Mouse (Mus musculus) adrenal gland, adult 8-10 months (tissue): ENCODE results near the gene St7. TPM values are rescaled to one million over a fixed set of nuclear protein-coding genes. Genes with fewer than 3 reads are reported as not detected.
A peak's percentile ranks its signal among the peaks of the same experiment; 100 is the strongest.

ENCODE experiments used
- DNase-seq: peaks from one replicate; pipeline ENCODE4 v3.0.0; 2022
- total RNA-seq, 4 experiments: library from RNA; stranded (reverse); gene quantifications; 2 replicates each; pipeline ENCODE4 v1.2.4; 2022

The St7 gene
- total RNA-seq, 4 experiments from 2014 or later = 24.7 to 32.7 (median 30.4) TPM

DNA sequence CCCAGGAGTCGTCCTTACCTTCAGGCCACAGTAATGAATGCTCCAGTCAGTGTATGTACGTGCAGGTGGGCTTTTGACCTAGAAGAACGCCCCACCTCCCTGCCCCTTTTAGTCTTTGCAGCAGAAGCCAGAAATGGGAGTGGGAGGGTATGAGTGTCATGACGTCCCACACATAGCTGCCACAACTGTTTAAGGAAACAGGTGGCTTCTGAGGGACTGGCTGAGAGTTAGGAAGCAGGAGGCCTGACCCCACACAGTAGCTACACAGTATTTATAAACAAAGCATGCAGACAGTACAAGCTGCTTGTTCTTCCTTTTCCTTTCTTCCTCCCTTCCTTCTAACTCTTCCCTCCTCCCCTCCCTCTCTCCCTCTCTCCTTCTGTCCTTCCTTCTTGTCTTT, 135.6 kb downstream of the St7 start:
- no peak for DNase-seq

DNA sequence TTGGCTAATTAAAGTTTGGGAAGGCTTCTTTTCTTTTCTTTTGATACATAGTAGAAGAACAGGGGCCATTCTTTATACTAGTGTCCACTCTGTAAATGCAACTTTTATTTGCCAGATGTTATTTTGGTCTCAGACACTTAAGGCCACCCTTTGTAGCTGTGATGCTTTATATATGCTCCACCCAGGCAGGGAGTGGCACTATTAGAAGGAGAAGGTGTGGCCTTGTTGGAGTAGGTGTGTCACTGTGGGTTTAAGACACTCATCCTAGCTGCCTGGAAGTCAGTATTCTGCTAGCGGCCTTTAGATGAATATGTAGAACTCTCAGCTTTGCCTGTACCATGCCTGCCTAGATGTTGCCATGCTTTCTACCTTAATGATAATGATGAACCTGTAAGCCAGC, 137.2 kb downstream of the St7 start:
- no peak for DNase-seq

DNA sequence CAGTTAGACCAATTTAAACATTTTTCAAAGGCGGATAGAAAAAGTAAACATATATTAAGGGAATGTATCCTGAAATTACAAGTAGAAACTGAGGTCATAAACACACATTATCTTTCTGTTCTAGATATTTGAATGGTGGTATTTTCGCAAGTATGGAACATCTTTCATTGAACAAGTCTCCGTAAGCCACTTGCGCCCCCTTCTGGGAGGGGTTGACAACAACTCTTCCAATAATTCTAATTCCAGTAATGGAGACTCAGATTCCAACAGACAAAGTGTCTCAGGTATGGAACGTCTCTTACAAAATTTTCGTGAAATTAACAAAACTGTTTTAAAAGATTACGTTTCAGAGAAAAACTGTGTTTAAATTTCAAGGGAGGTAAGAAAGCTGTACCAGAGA, 141.8 kb downstream of the St7 start:
- DNase-seq = peak; percentile 29

DNA sequence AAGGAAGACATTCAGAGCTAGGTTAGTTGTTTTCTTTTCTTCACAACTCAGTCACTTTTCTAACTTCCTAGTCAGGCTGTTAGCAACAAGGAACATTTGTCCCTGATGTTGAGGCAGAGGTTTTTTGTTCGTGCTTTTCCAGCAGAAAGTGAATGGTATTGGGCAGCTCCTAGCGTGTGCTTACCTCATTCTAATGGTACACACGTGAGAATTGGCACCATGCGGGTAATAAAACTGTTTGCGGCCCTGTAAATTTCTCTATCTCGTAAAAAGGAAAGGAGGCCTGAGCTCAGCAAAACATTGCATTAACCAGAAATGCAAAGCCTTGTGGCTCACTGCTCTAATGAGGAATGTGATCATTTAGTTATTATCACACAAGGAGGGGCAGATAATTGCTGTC, 143.0 kb downstream of the St7 start:
- DNase-seq = no peak

- no peak for DNase-seq
These were observed 144.9 kb downstream of the St7 start for GRCm38 (mm10) chr6:17837676-17838075.

DNA sequence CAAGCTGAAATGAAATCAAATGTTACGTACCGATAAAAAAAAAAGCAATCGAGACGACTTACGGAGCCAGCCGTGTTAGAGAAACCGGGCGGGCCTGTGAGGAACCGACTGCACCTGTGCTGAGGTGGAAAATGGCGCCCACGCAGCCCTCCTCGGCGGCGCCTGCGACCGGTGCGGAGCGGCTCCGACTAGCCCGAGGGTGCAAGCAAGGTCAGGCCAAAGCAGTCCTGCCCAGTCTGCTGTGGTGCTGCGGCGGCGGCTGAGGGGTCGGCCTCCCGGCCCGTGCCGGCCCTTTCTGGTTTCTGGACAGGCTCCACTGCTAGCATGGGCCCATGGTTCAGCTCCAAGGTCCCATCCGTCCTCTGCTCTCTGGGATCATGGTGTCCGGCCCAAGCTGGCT, 147.7 kb downstream of the St7 start:
- DNase-seq = no peak

DNA sequence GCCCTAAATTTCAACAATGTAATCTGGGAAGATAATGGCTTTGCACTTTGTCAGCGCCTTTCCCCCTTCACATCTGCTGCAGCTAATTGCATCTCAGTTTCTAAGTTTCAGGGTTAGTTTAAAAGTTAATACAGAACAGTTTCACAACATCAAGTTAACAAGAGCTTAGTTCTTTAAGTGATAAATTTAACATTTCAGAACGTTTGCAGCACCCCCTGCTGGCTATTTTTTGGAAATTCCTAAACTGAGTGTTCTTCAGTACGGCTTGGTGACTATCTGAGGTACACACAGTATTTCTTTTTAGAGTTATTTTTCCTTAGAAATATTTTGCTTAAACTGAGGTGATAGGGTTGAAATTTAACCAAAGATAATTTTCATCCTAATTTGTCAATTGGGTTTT, 150.0 kb downstream of the St7 start:
- DNase-seq = peak; percentile 7

DNA sequence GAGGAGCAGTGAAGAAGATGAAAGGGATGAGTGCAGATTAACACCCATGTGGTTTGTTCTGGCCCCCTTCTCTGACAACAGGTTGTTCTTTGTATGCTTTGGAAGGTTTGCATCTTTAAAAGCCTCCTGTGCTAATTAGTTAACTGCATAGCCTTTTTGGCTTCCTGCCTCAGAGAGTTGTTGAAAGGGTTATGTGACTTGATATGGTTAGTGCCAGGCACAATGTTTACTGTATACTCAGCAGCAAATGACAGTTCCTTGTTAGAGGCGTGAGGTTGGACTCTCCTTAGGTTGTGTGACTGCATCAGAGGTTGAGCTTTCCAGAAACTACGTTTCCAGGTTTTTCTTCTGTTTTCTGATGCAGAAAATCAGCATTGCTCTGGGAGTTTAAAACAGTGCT, 158.6 kb downstream of the St7 start:
- no peak for DNase-seq

GRCm38 (mm10) chr6:17853587-17854274, 161.0 kb downstream of the St7 start:
- no peak for DNase-seq

DNA sequence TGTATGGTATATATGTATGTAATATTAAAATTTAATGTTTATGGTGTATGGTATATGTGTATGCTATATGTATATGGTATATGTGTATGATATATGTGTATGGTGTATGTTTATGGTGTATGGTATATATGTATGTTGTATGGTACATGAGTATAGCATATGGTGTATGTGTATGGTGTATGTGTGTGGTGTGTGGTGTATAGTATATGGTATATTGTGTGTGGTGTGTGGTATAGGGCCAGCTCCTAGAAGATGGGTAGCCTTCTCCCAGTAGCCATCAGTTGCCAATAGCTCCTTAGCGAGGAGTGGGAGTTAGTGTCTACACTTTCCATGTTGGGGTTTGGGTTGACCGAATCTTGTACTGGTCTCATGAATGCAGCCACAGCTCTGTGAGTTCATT, 162.9 kb downstream of the St7 start:
- DNase-seq = no peak

DNA sequence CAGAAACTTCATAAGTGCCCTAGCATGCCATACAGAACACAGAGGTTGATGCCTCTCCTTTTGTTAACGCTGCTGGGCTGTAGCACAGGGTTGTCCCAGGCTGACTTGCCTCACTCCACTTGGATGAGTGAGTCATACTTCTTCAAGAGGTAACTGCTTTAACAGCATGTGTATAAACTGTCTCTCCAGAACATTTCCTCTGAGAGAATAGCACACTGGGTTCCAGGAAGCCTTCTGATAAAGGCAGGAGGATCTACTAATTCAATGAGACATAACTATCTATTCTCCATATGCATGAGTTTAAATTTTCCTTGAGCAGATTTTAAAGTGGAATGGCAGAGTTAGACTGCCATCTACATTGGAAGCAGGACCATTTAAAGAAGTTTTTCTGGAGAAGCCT, 166.8 kb downstream of the St7 start:
- DNase-seq = no peak

DNA sequence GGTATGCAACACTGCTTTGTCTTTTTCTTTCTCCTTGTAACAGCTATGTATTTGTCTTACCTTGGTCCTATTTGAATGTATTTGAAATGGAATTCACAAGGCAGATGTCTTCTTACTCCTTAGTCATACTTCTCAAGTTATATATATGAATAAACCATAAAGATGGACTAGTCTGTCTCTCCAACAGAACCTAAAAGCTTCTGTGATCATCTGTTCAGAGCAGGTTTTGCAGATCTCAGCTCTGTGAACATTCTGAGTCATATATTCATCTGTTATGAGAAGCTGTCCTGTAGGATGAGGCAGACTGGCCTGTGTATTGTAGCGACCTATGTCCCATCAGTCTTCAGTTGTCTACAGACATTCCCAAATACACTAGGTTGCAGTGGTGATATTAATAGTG, 167.7 kb downstream of the St7 start:
- no peak for DNase-seq

DNA sequence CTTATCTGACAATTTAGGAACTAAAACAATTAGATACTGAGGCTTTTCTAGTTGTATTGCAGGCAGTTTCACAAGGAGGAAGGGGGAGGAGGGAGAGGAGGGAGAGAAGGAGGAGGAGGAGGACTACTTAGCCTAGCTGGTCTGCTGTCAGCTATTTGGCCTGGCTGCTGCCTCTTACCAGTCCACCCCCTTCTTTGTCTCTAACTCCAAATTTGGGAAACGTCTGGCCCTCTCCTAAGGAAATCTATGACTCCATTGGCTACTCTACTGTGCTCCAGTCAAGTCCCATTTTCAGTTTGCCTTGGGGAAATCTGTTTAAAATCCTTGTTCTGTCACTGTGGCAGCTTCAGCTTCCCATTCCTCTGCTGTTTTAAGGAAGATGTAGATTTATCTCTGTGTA, 175.1 kb downstream of the St7 start:
- DNase-seq = no peak

- DNase-seq = no peak
These were observed 179.2 kb downstream of the St7 start for GRCm38 (mm10) chr6:17871831-17872372.

GRCm38 (mm10) chr6:17875606-17876005, 182.9 kb downstream of the St7 start:
- DNase-seq = no peak

GRCm38 (mm10) chr6:17876023-17876613, 183.4 kb downstream of the St7 start:
- no peak for DNase-seq

- DNase-seq = peak; percentile 61
These were observed 184.0 kb downstream of the St7 start for GRCm38 (mm10) chr6:17876670-17877179.

GRCm38 (mm10) chr6:17882943-17883342, 190.2 kb downstream of the St7 start:
- no peak for DNase-seq

DNA sequence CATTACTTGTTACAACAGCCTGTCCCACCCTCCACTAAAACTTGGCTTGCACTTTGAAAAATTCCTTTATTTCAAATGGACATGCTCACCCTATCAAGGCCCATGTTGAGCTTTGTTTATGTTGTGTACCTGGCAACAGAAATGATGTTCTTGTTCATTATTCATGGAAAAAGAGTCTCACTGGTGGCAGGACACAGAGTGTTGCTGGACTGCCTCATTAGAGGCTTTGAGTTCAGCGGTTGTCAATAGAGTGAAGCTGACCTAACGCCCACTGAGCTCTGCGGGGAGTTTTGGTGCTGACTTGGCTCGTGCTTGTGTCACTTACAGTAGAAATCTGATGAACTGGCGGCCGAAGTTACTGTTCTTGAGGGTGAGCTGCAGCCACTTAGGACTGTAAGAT, 195.0 kb downstream of the St7 start:
- no peak for DNase-seq

GRCm38 (mm10) chr6:17895562-17895961, 202.8 kb downstream of the St7 start:
- no peak for DNase-seq

DNA sequence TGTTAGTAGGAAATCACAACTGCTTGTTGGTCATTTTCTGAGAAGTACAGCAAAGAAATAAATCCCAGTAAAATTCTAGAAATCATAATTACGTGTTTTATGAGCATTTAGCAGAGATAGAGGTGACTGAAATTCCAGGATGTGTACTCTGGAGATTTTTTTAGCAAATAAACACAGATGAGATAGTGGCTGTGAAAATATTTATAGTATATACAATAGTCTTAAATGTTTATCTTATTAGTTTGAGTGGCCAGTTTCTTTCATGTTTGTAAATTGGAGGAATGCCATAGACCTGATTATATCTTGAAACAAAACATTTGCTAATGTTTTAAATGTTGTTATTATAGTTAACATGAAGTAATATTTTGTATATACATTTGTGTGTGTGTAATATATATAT, 205.8 kb downstream of the St7 start:
- DNase-seq = no peak

- DNase-seq = no peak
These were observed 210.6 kb downstream of the St7 start for GRCm38 (mm10) chr6:17903355-17903754.

DNA sequence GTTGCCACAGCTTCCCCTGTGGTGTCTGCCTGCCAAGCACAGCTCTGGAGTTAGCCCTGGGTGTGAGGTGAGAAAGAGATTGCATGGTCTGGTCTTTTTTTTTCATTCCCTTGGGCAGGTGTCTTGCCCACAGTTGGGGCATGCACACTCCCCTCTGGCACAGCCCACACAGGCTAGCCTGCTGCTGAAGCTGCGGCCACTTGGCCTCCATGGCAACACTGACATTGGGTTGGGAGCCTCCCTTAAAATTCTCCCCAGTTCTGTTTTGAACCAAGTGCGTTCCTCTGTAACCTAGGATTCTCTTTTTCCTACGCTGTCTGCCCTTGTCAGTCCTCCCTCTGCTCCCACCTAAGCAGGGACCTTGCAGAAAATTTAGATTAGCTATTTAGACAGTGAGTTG, 213.0 kb downstream of the St7 start:
- no peak for DNase-seq

- DNase-seq = no peak
These were observed 213.6 kb downstream of the St7 start for GRCm38 (mm10) chr6:17906289-17906688.
